In genomic region chr13:56136200-56136599, GRCm38 (mm10) we compare ENCODE assay signal across 8 mouse cellular contexts. TPM values are rescaled to one million over a fixed set of nuclear protein-coding genes. Genes with fewer than 3 reads are reported as not detected.
A peak's percentile ranks its signal among the peaks of the same experiment; 100 is the strongest.
DNase-seq lines count a peak whose midpoint lies in the region; ATAC-seq and TF ChIP-seq lines count a peak whose summit lies in the region.

Gene H2afy (minus strand): TSS chr13:56136361.

- peak within 1 kb of the TSS; percentile 98 for H3K4me3 ChIP-seq in embryonic fibroblast, embryonic 13.5 days (ENCODE audit: insufficient read depth, low read length)
- peak within 1 kb of the TSS; percentile 99 for H3K4me3 ChIP-seq in heart, embryonic 16.5 days (ENCODE audit: low read length)
- H3K4me3 ChIP-seq in neural tube, embryonic 14.5 days (ENCODE audit: low read depth, low read length): peak within 1 kb of the TSS; percentile 98

- H3K4me2 ChIP-seq in heart, embryonic 16.5 days (ENCODE audit: low read depth, low read length): peak within 1 kb of the TSS; percentile 93
- H3K4me2 ChIP-seq in neural tube, embryonic 14.5 days (ENCODE audit: low read depth, low read length): peak within 1 kb of the TSS; percentile 93

- no peaks in the 10 kb centered on the region for H3K36me3 ChIP-seq in heart, embryonic 16.5 days (ENCODE audit: control insufficient read depth, insufficient read depth)
- no peaks in the 10 kb centered on the region for H3K36me3 ChIP-seq in neural tube, embryonic 14.5 days (ENCODE audit: control insufficient read depth, insufficient read depth, low read length)

- TF ChIP-seq CTCF in embryonic fibroblast, embryonic 13.5 days (IDR thresholded peaks at IDR 0.05; ENCODE audit: borderline replicate concordance, insufficient read depth, low read length): no peak

- no peak for ATAC-seq in heart, embryonic 16.5 days (replicated peaks; ENCODE audit: extremely low read depth, insufficient read depth, low FRiP score)
- no peak for ATAC-seq in neural tube, embryonic 14.5 days (ENCODE audit: low read depth)

- no peak for TF ChIP-seq POLR2A in embryonic fibroblast, embryonic 13.5 days (IDR thresholded peaks at IDR 0.05; ENCODE audit: low read depth, low read length)

- 94% methylated on average over 2 of the region's 2 CpGs for WGBS in heart, embryonic 16.5 days
- 73% methylated on average over 2 of the region's 2 CpGs for WGBS in neural tube, embryonic 14.5 days

- H3K27ac ChIP-seq in embryonic fibroblast, embryonic 13.5 days (ENCODE audit: insufficient read depth, low read length): peak within 1 kb of the TSS; percentile 68
- H3K27ac ChIP-seq in heart, embryonic 16.5 days (ENCODE audit: low read length): peak within 1 kb of the TSS; percentile 90
- peak within 1 kb of the TSS; percentile 89 for H3K27ac ChIP-seq in neural tube, embryonic 14.5 days (ENCODE audit: low read depth, low read length)

- H3K9me3 ChIP-seq in heart, embryonic 16.5 days (replicated peaks; ENCODE audit: control insufficient read depth, low read length): no peaks in the 10 kb centered on the region
- no peaks in the 10 kb centered on the region for H3K9me3 ChIP-seq in neural tube, embryonic 14.5 days (ENCODE audit: control insufficient read depth, low read length)

- peaks cover 4% of the 10 kb centered on the region; the same call in 1 of the 2 replicates for H3K4me1 ChIP-seq in embryonic fibroblast, embryonic 13.5 days (ENCODE audit: control insufficient read depth, insufficient read depth, low read length)
- peaks cover 31% of the 10 kb centered on the region for H3K4me1 ChIP-seq in heart, embryonic 16.5 days (ENCODE audit: control insufficient read depth, insufficient read depth, low read length)
- peaks cover 19% of the 10 kb centered on the region for H3K4me1 ChIP-seq in neural tube, embryonic 14.5 days (ENCODE audit: control insufficient read depth, insufficient read depth, low read length)

- intact Hi-C loops in left cerebral cortex, postnatal 4 days (cut with DNase I): no loop called here

- no peaks in the 10 kb centered on the region for H3K27me3 ChIP-seq in heart, embryonic 16.5 days (ENCODE audit: control insufficient read depth, insufficient read depth, low read length)
- no peaks in the 10 kb centered on the region; the same call in 1 of the 2 replicates for H3K27me3 ChIP-seq in neural tube, embryonic 14.5 days (ENCODE audit: control insufficient read depth, insufficient read depth, low read length)

- DNase-seq in retina, postnatal 1 day: peak; percentile 51
- DNase-seq in retina, embryonic 14.5 days (ENCODE audit: low spot score): no peak
- DNase-seq in left cerebral cortex, postnatal 4 days: no peak
- DNase-seq in ovary, postnatal 10 days (ENCODE audit: low spot score): no peak
- DNase-seq in spleen, postnatal 14 days (ENCODE audit: low spot score in 2 of 2): no peak

- peak within 1 kb of the TSS; percentile 99 for H3K9ac ChIP-seq in heart, embryonic 16.5 days (ENCODE audit: low read length)
- H3K9ac ChIP-seq in neural tube, embryonic 14.5 days (replicated peaks; ENCODE audit: low read depth, low read length): peak within 1 kb of the TSS; percentile 97

RNA-seq across cellular contexts. Expression of gene H2afy, which starts in this region (rescaled TPM):
- polyA plus RNA-seq in embryonic fibroblast, embryonic 13.5 days (2011; ENCODE audit: insufficient read length, low read depth, missing spikeins): 88.5 and 92.1 TPM in 2 replicates
- polyA plus RNA-seq in heart, embryonic 16.5 days (2015; fragmentation: Nextera tagmentation; extraction: Ambion mirVana): 114 and 120 TPM in 2 replicates
- total RNA-seq in left cerebral cortex, postnatal 4 days (2021): 100 to 1,000 TPM; 114 to 116 TPM
- 273 and 328 TPM in 2 replicates for polyA plus RNA-seq in neural tube, embryonic 14.5 days (2014; fragmentation: Nextera tagmentation; extraction: Ambion mirVana)
